Mouse (Mus musculus): ENCODE data around the gene Reck. TPM values are rescaled to one million over a fixed set of nuclear protein-coding genes. Genes with fewer than 3 reads are reported as not detected.

Reck gene
- polyA plus RNA-seq, 1 experiment from 2014 or later = 4.4 TPM

DNA sequence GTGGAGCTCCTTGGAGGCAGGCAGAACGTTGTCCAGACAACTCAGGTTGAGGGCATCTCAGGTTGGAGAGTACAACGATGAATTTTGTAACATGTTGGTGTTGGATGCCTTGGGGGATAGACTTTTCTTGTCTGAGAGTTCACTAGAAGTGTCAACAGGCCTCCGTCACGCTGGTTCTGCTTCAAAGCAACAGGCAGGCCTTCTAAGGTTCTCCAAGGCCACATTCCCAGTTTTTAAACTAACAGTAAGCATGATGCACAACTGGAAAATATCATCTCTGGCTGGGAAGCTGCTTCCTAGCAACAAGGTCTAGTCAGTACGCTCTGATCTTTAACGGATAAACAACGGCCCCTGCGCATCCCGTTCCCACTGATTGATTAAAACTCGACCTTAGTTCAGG is 5.5 kb upstream of the Reck start:
- H3K27ac ChIP-seq (replicated peaks) = no peak overlapping the region
- H3K27me3 ChIP-seq = no peaks in the 10 kb centered on the region
- H3K9me3 ChIP-seq = no peaks in the 10 kb centered on the region; the same call in 1 of the 2 replicates
- H3K36me3 ChIP-seq = no peaks in the 10 kb centered on the region
- no peak overlapping the region for H3K9ac ChIP-seq (replicated peaks)
- no peak for ATAC-seq (replicated peaks)
- no peak overlapping the region for H3K4me3 ChIP-seq
- WGBS = 92% methylated on average over 10 of the region's 10 CpGs
- peaks cover 5% of the 10 kb centered on the region for H3K4me1 ChIP-seq
- H3K4me2 ChIP-seq (replicated peaks) = no peak overlapping the region

DNA sequence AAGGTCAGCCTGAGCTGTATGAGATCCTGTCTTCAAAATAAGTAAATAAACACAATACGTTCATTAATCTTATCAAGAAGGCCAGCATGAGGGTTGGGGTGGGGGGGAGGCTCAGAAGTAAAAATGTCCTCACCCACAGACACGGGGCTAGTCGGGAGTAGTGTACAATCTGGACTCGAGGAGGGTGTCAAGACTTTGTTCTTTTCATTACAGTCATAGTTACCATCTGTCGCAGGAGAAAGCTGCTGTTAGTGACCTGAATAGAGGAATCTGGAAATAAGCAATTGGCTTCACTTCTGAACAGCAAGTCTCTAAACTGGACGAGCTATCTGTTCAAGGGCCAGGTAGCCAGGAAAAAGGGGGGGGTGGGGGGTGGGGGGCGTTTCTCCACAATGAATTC is 829 bp upstream of the Reck start:
- Histone ChIP-seq H3K9ac (replicated peaks) (peak overlapping the region; percentile 74; the same call in 1 of the 2 replicates), H3K9me3 (no peaks in the 10 kb centered on the region), H3K4me1 (peaks cover 26% of the 10 kb centered on the region), H3K27me3 (no peaks in the 10 kb centered on the region), H3K4me2 (replicated peaks) (peak overlapping the region; percentile 89), H3K36me3 (no peaks in the 10 kb centered on the region), H3K27ac (replicated peaks) (0 out of 2 replicates have a peak overlapping the region, but pooled peaks have one; percentile 24), H3K4me3 (peak overlapping the region; percentile 82; the same call in 1 of the 2 replicates)
- WGBS = 29% methylated on average over 7 of the region's 7 CpGs
- no peak for ATAC-seq (replicated peaks)

DNA sequence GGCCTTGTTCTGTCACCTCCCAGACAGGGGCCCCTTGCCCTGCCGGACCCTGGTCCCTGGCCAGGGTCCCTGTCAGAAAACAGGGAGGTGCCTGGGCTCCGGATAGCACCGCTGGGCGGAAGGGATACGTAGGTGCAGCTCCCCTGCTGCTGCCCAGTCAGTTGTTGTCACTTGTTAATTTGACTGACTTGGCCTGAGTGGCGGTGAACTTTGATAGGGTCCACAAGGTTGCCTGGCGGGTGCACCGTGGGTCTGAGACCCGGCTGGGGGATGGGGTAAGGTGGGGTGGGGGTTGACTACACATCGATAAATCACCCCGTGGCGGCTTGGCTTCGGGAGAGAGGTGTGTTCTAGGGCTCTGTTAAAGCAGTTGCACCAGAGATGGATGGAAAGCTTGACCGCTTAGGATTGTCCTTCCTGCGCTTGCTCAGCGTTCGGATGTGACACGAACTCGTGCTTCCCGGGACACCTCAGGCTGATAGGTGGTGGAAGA is 635 bp downstream of the Reck start:
- Histone ChIP-seq H3K4me1 (peaks cover 26% of the 10 kb centered on the region), H3K4me2 (replicated peaks) (peak overlapping the region; percentile 89), H3K9me3 (no peaks in the 10 kb centered on the region), H3K27ac (replicated peaks) (no peak overlapping the region; the same call in 1 of the 2 replicates), H3K36me3 (no peaks in the 10 kb centered on the region), H3K4me3 (peak overlapping the region; percentile 82), H3K9ac (replicated peaks) (peak overlapping the region; percentile 74), H3K27me3 (no peaks in the 10 kb centered on the region)
- ATAC-seq (replicated peaks) = peak; percentile 46
- under 1% methylated on average over 20 of the region's 20 CpGs for WGBS

DNA sequence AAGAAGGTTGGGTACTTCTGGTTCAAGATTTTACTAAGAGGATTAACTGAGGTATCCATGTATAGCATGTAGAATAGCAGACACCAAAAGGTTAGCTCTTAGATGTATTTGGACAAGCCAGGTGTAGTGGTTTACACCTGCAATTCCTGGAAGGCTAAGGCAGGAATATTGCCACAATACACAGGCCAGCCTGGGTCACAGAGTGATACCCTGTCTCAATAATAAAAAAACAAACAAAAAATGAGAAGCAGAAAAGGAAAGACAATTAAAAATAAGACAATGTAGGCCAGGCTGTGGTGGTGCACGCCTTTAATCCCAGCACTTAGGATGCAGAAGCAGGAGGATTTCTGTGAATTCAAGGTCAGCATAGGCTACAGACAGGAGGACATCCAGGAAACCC is 1.9 kb downstream of the Reck start:
- H3K27me3 ChIP-seq = no peaks in the 10 kb centered on the region
- H3K36me3 ChIP-seq = no peaks in the 10 kb centered on the region
- no peak overlapping the region for H3K27ac ChIP-seq (replicated peaks)
- 95% methylated on average over 1 of the region's 1 CpGs for WGBS
- no peaks in the 10 kb centered on the region for H3K9me3 ChIP-seq
- no peak overlapping the region for H3K4me3 ChIP-seq
- H3K9ac ChIP-seq (replicated peaks) = no peak overlapping the region
- peaks cover 26% of the 10 kb centered on the region for H3K4me1 ChIP-seq
- ATAC-seq (replicated peaks) = no peak
- H3K4me2 ChIP-seq (replicated peaks) = no peak overlapping the region

DNA sequence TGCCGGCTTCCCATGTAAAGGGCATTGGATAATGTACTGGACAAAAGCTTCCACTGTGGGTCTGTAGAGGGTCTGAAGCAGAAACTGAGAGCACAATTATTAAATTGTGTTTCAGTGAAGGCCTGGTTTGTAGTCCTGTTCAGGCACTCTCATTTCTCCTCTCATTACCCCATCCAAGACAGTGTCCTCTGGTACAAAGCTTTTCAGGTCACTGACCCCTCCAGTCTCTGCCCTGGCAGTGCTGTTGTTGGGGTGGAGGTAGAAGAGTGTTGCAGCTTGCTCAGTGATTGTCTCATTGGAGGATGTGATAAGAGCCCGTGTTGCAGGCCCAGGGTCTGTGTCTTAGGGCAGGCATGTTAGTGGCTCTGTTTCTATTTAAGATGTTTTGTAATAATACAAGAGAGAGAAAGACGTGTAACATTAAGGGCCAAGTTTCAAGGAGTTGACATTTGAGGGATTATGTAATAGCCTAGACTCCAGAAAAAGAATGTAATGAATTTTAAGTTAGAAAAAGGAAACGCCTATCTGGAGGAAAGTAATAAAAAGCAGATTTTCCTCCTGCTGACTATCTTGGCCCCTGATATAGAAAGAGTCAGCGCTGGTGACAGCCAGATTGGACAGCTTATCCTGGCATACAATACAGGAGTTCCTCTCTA is 2.9 kb downstream of the Reck start:
- Histone ChIP-seq H3K4me3 (no peak overlapping the region), H3K27me3 (no peaks in the 10 kb centered on the region), H3K4me2 (replicated peaks) (no peak overlapping the region), H3K9ac (replicated peaks) (0 out of 2 replicates have a peak overlapping the region, but pooled peaks have one; percentile 10), H3K36me3 (no peaks in the 10 kb centered on the region), H3K9me3 (no peaks in the 10 kb centered on the region), H3K27ac (replicated peaks) (no peak overlapping the region), H3K4me1 (peaks cover 26% of the 10 kb centered on the region)
- 45% methylated on average over 5 of the region's 5 CpGs for WGBS
- ATAC-seq (replicated peaks) = no peak

DNA sequence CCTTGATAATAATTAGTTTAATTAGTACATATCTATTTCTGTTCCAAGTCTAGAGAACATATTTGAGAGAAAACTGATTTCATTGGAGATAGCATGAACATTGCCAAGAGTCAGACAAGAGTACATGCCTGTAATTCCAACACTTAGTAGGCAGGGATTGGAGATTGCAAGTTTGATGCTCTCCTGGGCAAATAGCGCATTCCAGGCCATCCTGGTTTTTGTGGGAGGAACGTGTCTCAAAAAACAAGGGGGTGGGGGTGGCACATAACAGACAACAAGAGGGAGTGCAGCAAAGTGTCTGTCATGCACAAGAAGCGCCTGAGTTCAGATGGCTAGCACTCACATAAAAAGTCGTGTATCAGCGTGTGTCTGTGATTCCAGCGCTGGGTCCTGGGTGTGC is 4.2 kb downstream of the Reck start:
- Histone ChIP-seq H3K27me3 (no peaks in the 10 kb centered on the region), H3K9me3 (no peaks in the 10 kb centered on the region), H3K9ac (replicated peaks) (no peak overlapping the region), H3K27ac (replicated peaks) (no peak overlapping the region), H3K4me2 (replicated peaks) (no peak overlapping the region), H3K36me3 (no peaks in the 10 kb centered on the region), H3K4me3 (no peak overlapping the region), H3K4me1 (peaks cover 36% of the 10 kb centered on the region)
- ATAC-seq (replicated peaks) = no peak
- 79% methylated on average over 6 of the region's 6 CpGs for WGBS

DNA sequence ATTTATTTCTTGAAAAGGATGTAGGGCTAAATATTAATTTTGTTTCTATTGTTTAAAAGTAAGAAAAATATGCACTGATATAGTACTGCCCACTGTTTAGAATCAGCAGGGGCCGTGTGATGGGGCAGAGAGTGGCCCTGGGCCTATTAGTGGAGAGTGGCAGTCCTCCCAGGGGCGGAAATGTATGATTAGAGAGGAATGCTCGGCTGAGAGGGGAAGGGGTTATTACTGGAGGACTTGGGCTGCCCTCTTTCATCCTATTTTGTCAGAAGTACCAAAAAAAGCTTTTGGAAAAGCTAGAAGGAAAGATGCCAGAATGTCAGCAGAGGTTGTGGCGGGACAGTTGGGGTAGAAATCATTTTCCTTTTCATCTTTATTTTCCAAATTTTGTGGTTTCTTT is 8.9 kb downstream of the Reck start:
- Histone ChIP-seq H3K27me3 (no peaks in the 10 kb centered on the region), H3K9ac (replicated peaks) (no peak overlapping the region), H3K4me3 (no peak overlapping the region), H3K36me3 (no peaks in the 10 kb centered on the region), H3K4me1 (peaks cover 15% of the 10 kb centered on the region), H3K27ac (replicated peaks) (no peak overlapping the region), H3K9me3 (no peaks in the 10 kb centered on the region), H3K4me2 (replicated peaks) (no peak overlapping the region)
- WGBS = 23% methylated on average over 4 of the region's 4 CpGs
- ATAC-seq (replicated peaks) = no peak

DNA sequence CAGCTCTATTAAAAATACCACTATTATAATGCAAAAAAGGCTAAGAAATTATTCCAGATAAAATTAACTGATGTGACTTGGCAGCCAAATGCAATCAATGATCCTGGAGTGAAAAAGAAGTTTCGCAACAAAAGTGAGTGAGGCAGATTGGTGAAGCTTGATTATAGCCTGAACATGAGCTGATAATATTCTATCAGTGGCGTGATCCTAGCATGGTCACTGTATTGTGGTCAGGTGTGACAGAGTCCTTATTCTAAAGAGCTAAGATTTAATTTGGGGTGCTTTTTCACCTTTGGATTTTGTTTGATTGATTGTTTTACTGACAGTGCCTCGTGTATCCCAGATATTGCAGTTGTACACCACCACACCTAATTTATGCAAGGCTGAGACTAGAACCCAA is 15.9 kb downstream of the Reck start:
- WGBS = 88% methylated on average over 3 of the region's 3 CpGs
- Histone ChIP-seq H3K36me3 (no peaks in the 10 kb centered on the region), H3K4me3 (no peak overlapping the region), H3K27ac (replicated peaks) (no peak overlapping the region), H3K9ac (replicated peaks) (no peak overlapping the region), H3K4me2 (replicated peaks) (no peak overlapping the region), H3K27me3 (no peaks in the 10 kb centered on the region), H3K9me3 (no peaks in the 10 kb centered on the region), H3K4me1 (no peaks in the 10 kb centered on the region)
- no peak for ATAC-seq (replicated peaks)

DNA sequence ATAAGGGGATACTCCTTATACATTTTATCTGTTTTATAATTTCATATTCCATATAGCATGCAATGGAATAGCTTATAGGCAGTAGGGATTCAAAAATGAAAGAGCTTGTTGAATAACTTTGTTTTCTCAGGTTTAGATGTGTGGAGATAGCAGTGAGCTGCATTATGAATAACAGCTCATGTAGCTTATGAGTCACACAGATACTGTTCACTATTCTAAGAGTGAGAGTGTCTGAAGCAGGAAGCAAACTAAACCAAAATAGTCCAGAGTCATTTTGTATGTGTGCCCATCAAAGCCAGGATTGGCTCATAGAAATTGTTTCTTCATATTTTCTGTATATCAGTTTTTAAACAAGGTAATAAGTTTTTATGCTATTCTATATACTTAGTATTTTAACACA is 21.9 kb downstream of the Reck start:
- H3K36me3 ChIP-seq = peaks cover 8% of the 10 kb centered on the region
- H3K4me3 ChIP-seq = no peak overlapping the region
- no peaks in the 10 kb centered on the region for H3K9me3 ChIP-seq
- ATAC-seq (replicated peaks) = no peak
- H3K27ac ChIP-seq (replicated peaks) = no peak overlapping the region
- H3K9ac ChIP-seq (replicated peaks) = no peak overlapping the region
- H3K27me3 ChIP-seq = no peaks in the 10 kb centered on the region
- no peaks in the 10 kb centered on the region for H3K4me1 ChIP-seq
- H3K4me2 ChIP-seq (replicated peaks) = no peak overlapping the region

DNA sequence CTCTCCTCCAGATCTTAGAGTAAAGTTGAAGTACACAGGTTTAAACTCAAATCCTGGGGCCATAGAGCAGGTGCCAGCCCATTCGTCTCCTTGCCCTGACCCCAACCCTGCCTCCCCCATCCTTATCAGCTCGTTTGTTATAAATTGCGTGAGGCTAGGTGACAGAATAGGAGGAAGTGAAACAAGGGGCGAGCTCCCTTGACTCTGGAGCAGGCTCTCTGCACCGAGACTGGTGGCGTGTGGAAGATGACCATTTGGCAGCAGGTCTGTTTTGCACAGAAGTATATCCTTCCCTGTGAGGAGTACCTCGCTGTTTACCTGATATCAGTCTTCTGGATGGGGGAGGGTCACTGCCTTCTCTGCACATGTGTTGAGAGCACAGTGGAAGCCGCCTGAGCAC is 23.9 kb downstream of the Reck start:
- Histone ChIP-seq H3K9ac (replicated peaks) (no peak overlapping the region), H3K4me3 (no peak overlapping the region), H3K36me3 (peaks cover 11% of the 10 kb centered on the region), H3K4me2 (replicated peaks) (no peak overlapping the region), H3K4me1 (no peaks in the 10 kb centered on the region), H3K9me3 (no peaks in the 10 kb centered on the region), H3K27me3 (no peaks in the 10 kb centered on the region), H3K27ac (replicated peaks) (no peak overlapping the region)
- WGBS = 81% methylated on average over 8 of the region's 8 CpGs
- no peak for ATAC-seq (replicated peaks)

DNA sequence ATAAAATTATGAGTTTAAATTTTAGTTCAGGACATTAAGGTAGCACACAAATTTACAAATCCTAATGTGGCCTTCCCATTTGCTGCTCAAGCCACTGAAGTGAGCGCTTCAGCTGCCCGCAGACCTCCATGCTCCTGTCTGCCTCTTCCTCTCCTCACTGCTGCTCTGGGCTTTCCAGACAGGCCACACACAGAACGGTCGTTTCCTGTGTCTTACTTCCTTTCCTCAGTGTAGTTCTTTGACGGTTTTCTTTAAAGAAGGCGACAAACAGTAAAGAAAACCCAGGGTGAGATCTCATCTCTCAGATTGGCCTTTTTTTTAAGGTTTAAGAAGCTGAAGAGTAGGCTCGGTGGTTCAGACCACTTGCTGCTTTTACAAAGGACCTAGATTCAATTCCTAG is 28.4 kb downstream of the Reck start:
- Histone ChIP-seq H3K27ac (replicated peaks) (no peak overlapping the region), H3K9me3 (no peaks in the 10 kb centered on the region), H3K4me3 (no peak overlapping the region), H3K4me1 (no peaks in the 10 kb centered on the region), H3K9ac (replicated peaks) (no peak overlapping the region), H3K4me2 (replicated peaks) (no peak overlapping the region), H3K36me3 (peaks cover 11% of the 10 kb centered on the region), H3K27me3 (no peaks in the 10 kb centered on the region)
- 81% methylated on average over 7 of the region's 7 CpGs for WGBS
- ATAC-seq (replicated peaks) = no peak

DNA sequence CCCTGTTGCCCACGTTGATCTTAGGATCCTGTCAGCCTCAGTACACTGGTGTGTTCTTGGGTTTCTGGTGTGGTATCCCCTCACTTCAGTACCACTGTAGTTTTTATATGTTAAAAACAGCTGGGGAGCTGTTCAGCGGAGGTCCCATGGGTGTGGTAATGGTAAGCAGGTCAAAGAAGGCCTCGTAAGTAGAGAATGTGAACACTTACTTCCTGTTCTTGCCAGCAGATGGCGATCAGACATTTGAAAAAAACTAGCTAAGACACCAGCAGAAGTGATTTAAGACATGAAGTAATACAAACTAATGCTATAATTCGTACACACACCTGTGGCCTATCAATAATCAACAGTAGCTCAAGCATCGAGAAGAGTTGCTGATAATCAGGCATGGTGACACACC is 31.1 kb downstream of the Reck start:
- no peak overlapping the region for H3K9ac ChIP-seq (replicated peaks)
- 34% methylated on average over 6 of the region's 6 CpGs for WGBS
- no peaks in the 10 kb centered on the region for H3K9me3 ChIP-seq
- peaks cover 7% of the 10 kb centered on the region; the same call in 1 of the 2 replicates for H3K36me3 ChIP-seq
- H3K4me3 ChIP-seq = no peak overlapping the region
- H3K27me3 ChIP-seq = no peaks in the 10 kb centered on the region
- no peak overlapping the region for H3K4me2 ChIP-seq (replicated peaks)
- no peaks in the 10 kb centered on the region for H3K4me1 ChIP-seq
- no peak overlapping the region for H3K27ac ChIP-seq (replicated peaks)
- ATAC-seq (replicated peaks) = no peak

DNA sequence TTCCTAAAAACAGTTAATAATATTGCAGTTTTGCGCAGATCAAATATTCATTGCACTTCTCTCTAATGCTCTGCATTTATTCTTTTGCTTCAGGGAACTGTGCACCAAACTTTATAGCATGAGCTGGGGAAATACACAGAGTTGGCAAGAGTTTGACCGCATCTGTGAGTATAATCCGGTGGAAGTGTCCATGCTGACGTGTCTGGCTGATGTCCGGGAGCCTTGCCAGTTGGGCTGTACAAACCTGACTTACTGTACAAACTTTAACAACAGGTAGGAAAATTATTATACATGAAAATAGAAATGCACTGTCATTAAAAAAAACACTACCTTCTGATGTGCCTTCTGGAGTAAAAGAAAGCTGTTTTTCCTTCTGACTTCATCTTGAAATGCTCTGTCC is 42.9 kb downstream of the Reck start:
- WGBS = 92% methylated on average over 5 of the region's 5 CpGs
- no peak overlapping the region for H3K4me3 ChIP-seq

More for the DNA sequence above, 42.9 kb downstream of the Reck start:
- Histone ChIP-seq H3K36me3 (no peaks in the 10 kb centered on the region), H3K4me2 (replicated peaks) (no peak overlapping the region), H3K9me3 (no peaks in the 10 kb centered on the region), H3K4me1 (no peaks in the 10 kb centered on the region), H3K27ac (replicated peaks) (no peak overlapping the region), H3K27me3 (no peaks in the 10 kb centered on the region), H3K9ac (replicated peaks) (no peak overlapping the region)
- no peak for ATAC-seq (replicated peaks)
